In genomic region chr14:25074891-25075290, GRCm38 (mm10) we compare ENCODE assay signal across 23 mouse cellular contexts.
DNase-seq lines count a peak whose midpoint lies in the region; ATAC-seq and TF ChIP-seq lines count a peak whose summit lies in the region.
"Had no signal": no experiment of that assay in that cellular context is flagged by ENCODE, and none has a peak within 500 bp of the region (broad histone marks: within the 10 kb centered on the region; RNA-seq: fewer than 3 reads in every experiment).

No protein-coding gene starts in this region.

- H3K9ac ChIP-seq in hindbrain, postnatal 0 days (replicated peaks; ENCODE audit: low read length), result no peak overlapping the region
- H3K9ac ChIP-seq in hindbrain, embryonic 12.5 days, result no peak overlapping the region
- H3K9ac ChIP-seq: embryonic facial prominence, embryonic 12.5 days; embryonic facial prominence, embryonic 15.5 days; forebrain, embryonic 12.5 days; heart, embryonic 13.5 days; hindbrain, embryonic 13.5 days had no signal

- no peak overlapping the region for H3K4me2 ChIP-seq in hindbrain, postnatal 0 days (ENCODE audit: low read depth, low read length)
- H3K4me2 ChIP-seq in hindbrain, embryonic 12.5 days (replicated peaks), result no peak overlapping the region
- H3K4me2 ChIP-seq: embryonic facial prominence, embryonic 12.5 days; embryonic facial prominence, embryonic 15.5 days; forebrain, embryonic 12.5 days; heart, embryonic 13.5 days; hindbrain, embryonic 13.5 days had no signal

- H3K9me3 ChIP-seq in hindbrain, postnatal 0 days (ENCODE audit: low read length), result no peaks in the 10 kb centered on the region
- no peaks in the 10 kb centered on the region for H3K9me3 ChIP-seq in hindbrain, embryonic 12.5 days (replicated peaks)
- H3K9me3 ChIP-seq in limb, embryonic 10.5 days (replicated peaks), result no peaks in the 10 kb centered on the region
- H3K9me3 ChIP-seq: embryonic facial prominence, embryonic 12.5 days; embryonic facial prominence, embryonic 15.5 days; forebrain, embryonic 12.5 days; heart, embryonic 13.5 days; hindbrain, embryonic 13.5 days had no signal

- peak; percentile 40 to 64 for DNase-seq in cerebellum, postnatal 14 days
- DNase-seq in cerebellum, adult 11 months, result no peak
- DNase-seq in frontal cortex, adult 2 months (ENCODE audit: extremely low spot score in 1 of 2, low spot score in 1 of 2), result no peak
- no peak for DNase-seq in hindbrain, postnatal 0 days (ENCODE audit: low spot score)
- DNase-seq in limb, embryonic 10.5 days (ENCODE audit: low spot score), result no peak
- DNase-seq in kidney, postnatal 10 days, result no peak
- DNase-seq: adrenal gland, adult 2 months; adrenal gland, postnatal 14 days; gastrocnemius, adult 2 months; gastrocnemius, postnatal 14 days; heart, adult 11 months; heart, postnatal 14 days; heart, postnatal 4 days; kidney, adult 2 months had no signal

- peaks cover 11% of the 10 kb centered on the region; the same call in 1 of the 2 replicates for H3K4me1 ChIP-seq in hindbrain, postnatal 0 days (ENCODE audit: insufficient read depth, low read length)
- H3K4me1 ChIP-seq in hindbrain, embryonic 12.5 days, result peaks cover 8% of the 10 kb centered on the region
- peaks cover 42% of the 10 kb centered on the region for H3K4me1 ChIP-seq in limb, embryonic 10.5 days
- H3K4me1 ChIP-seq: embryonic facial prominence, embryonic 12.5 days had no signal

- H3K4me3 ChIP-seq in hindbrain, postnatal 0 days (ENCODE audit: low read length), result no peak overlapping the region
- no peak overlapping the region for H3K4me3 ChIP-seq in hindbrain, embryonic 12.5 days
- no peak overlapping the region for H3K4me3 ChIP-seq in limb, embryonic 10.5 days
- H3K4me3 ChIP-seq: embryonic facial prominence, embryonic 12.5 days; embryonic facial prominence, embryonic 15.5 days; forebrain, embryonic 12.5 days; gastrocnemius, adult 2 months; heart, embryonic 13.5 days; hindbrain, embryonic 13.5 days had no signal

- WGBS in hindbrain, postnatal 0 days, result 71% methylated on average over 5 of the region's 5 CpGs
- 82% methylated on average over 5 of the region's 5 CpGs for WGBS in hindbrain, embryonic 12.5 days
- 90% methylated on average over 5 of the region's 5 CpGs for WGBS in limb, embryonic 10.5 days

- H3K27me3 ChIP-seq in hindbrain, postnatal 0 days (ENCODE audit: insufficient read depth, low read length), result no peaks in the 10 kb centered on the region
- no peaks in the 10 kb centered on the region for H3K27me3 ChIP-seq in hindbrain, embryonic 12.5 days
- 0 out of 2 replicates have a peak, but pooled peaks cover 13% of the 10 kb centered on the region for H3K27me3 ChIP-seq in limb, embryonic 10.5 days (ENCODE audit: low read depth, poor library complexity, severe bottlenecking)
- H3K27me3 ChIP-seq: embryonic facial prominence, embryonic 12.5 days; embryonic facial prominence, embryonic 15.5 days; forebrain, embryonic 12.5 days; heart, embryonic 13.5 days; hindbrain, embryonic 13.5 days had no signal

- no peaks in the 10 kb centered on the region for H3K36me3 ChIP-seq in hindbrain, postnatal 0 days (ENCODE audit: insufficient read depth, low read length)
- H3K36me3 ChIP-seq in hindbrain, embryonic 12.5 days, result no peaks in the 10 kb centered on the region
- H3K36me3 ChIP-seq in limb, embryonic 10.5 days, result no peaks in the 10 kb centered on the region
- H3K36me3 ChIP-seq: embryonic facial prominence, embryonic 12.5 days; embryonic facial prominence, embryonic 15.5 days; forebrain, embryonic 12.5 days; heart, embryonic 13.5 days; hindbrain, embryonic 13.5 days had no signal

- ATAC-seq in frontal cortex, adult (ENCODE audit: low TSS enrichment), result peak; percentile 31; the same call in 1 of the 2 replicates
- ATAC-seq in hindbrain, postnatal 0 days, result no peak
- ATAC-seq in hindbrain, embryonic 12.5 days (ENCODE audit: low FRiP score), result no peak
- ATAC-seq: CD4-positive, CD25-positive, alpha-beta regulatory T cell, adult 4 months; intestine, postnatal 0 days had no signal

- peak overlapping the region; percentile 20; the same call in 1 of the 2 replicates for H3K27ac ChIP-seq in hindbrain, postnatal 0 days
- no peak overlapping the region for H3K27ac ChIP-seq in hindbrain, embryonic 12.5 days
- H3K27ac ChIP-seq in limb, embryonic 10.5 days, result peak overlapping the region; percentile 53; the same call in 1 of the 2 replicates
- H3K27ac ChIP-seq: embryonic facial prominence, embryonic 12.5 days; embryonic facial prominence, embryonic 15.5 days; forebrain, embryonic 12.5 days; gastrocnemius, adult 2 months; heart, embryonic 13.5 days; hindbrain, embryonic 13.5 days had no signal

- no peak for TF ChIP-seq CTCF in hindbrain, postnatal 0 days (IDR thresholded peaks at IDR 0.05; ENCODE audit: low read depth)

Comparison
In these comparisons a context has a peak if more than half of its experiments do, and no peak if none do; other contexts are left out.
1. DNase-seq: peak in cerebellum, postnatal 14 days (2 of 2); none in cerebellum, adult 11 months (single experiment), frontal cortex, adult 2 months (0 of 2), hindbrain, postnatal 0 days (single experiment), limb, embryonic 10.5 days (single experiment) and kidney, postnatal 10 days (single experiment).